Mouse (Mus musculus) cerebellum, adult 2 months (tissue): ENCODE measurements around the gene Pon3.

Experiments used
- CTCF ChIP-seq: fragments of 200-500 bp; IDR thresholded peaks from 2 replicates; pipeline ENCODE4 v1.5.1; 2011; ENCODE audit warnings: low read depth, mild to moderate bottlenecking, control low read depth, low read length, moderate library complexity, borderline replicate concordance; ENCODE audit not compliant: insufficient read depth
- POLR2A ChIP-seq: fragments of 200-500 bp; IDR thresholded peaks from 2 replicates; pipeline ENCODE4 v1.6.1; 2011; ENCODE audit warnings: low read length, control low read depth, borderline replicate concordance; ENCODE audit not compliant: insufficient read depth

DNA sequence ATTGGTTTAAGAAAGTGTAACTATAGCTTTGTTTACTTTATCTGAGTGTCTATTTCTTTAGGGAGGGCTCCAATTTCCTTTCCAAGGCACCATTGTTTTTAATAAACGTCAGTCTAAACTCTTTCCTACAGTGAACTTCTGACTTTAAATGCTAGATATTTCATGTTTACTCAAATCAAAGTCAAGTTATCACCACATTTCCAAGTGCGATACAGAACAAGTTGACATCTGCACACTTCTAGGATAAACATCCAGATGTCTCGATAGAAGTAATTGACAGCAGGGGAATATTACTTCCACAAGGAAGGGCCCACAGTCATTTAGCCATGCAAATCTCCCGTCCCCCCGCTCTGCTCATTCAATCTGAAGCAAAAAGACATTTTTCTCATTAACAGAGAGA, 21.9 kb upstream of the Pon3 start:
- TF ChIP-seq CTCF (no peak), POLR2A (no peak)
